Mouse (Mus musculus): ENCODE measurements around the gene Slc52a3. TPM values are rescaled to one million over a fixed set of nuclear protein-coding genes. Genes with fewer than 3 reads are reported as not detected.

Gene Slc52a3
- polyA plus RNA-seq (2014; fragmentation: Nextera tagmentation; extraction: Ambion mirVana), result 2.9 and 3.6 TPM in 2 replicates

- H3K36me3 ChIP-seq (ENCODE audit: control insufficient read depth, insufficient read depth, low read length), result no peaks in the 10 kb centered on the region
- H3K27me3 ChIP-seq (ENCODE audit: control insufficient read depth, insufficient read depth, low read length), result no peaks in the 10 kb centered on the region
- no peak within 1 kb of the TSS for H3K9ac ChIP-seq (replicated peaks; ENCODE audit: low read depth, low read length)
- 8% methylated on average over 35 of the region's 35 CpGs for WGBS
- no peak within 1 kb of the TSS for H3K27ac ChIP-seq (ENCODE audit: low read length)
- H3K4me1 ChIP-seq (ENCODE audit: control insufficient read depth, insufficient read depth, low read length), result no peaks in the 10 kb centered on the region; the same call in 1 of the 2 replicates
- H3K4me2 ChIP-seq (replicated peaks; ENCODE audit: low read depth, low read length), result peak within 1 kb of the TSS; percentile 25; the same call in 1 of the 2 replicates
- peak within 1 kb of the TSS; percentile 4; the same call in 1 of the 2 replicates for H3K4me3 ChIP-seq (ENCODE audit: low read depth, low read length)
- peak; percentile 68; the same call in 1 of the 2 replicates for ATAC-seq (ENCODE audit: insufficient number of reproducible peaks, insufficient read depth, low FRiP score, low read depth)
- H3K9me3 ChIP-seq (ENCODE audit: control insufficient read depth, low read depth, low read length), result no peaks in the 10 kb centered on the region
Measured at GRCm38 (mm10) chr2:151996229-151997189, at the start of gene Slc52a3. Slc52a3 (plus strand) TSS chr2:151996511.

GRCm38 (mm10) chr2:151947617-151948016, 48.7 kb upstream of the Slc52a3 start:
- WGBS, result 89% methylated on average over 2 of the region's 2 CpGs
- Histone ChIP-seq H3K36me3 (ENCODE audit: control insufficient read depth, insufficient read depth, low read length) (no peaks in the 10 kb centered on the region), H3K4me3 (ENCODE audit: low read depth, low read length) (no peak overlapping the region), H3K4me1 (ENCODE audit: control insufficient read depth, insufficient read depth, low read length) (no peaks in the 10 kb centered on the region), H3K9me3 (ENCODE audit: control insufficient read depth, low read depth, low read length) (no peaks in the 10 kb centered on the region), H3K27me3 (ENCODE audit: control insufficient read depth, insufficient read depth, low read length) (no peaks in the 10 kb centered on the region), H3K9ac (replicated peaks; ENCODE audit: low read depth, low read length) (no peak overlapping the region), H3K27ac (ENCODE audit: low read length) (no peak overlapping the region), H3K4me2 (replicated peaks; ENCODE audit: low read depth, low read length) (no peak overlapping the region)
- no peak for ATAC-seq (ENCODE audit: insufficient number of reproducible peaks, insufficient read depth, low FRiP score, low read depth)

GRCm38 (mm10) chr2:151948311-151948710, 48.0 kb upstream of the Slc52a3 start:
- H3K27me3 ChIP-seq (ENCODE audit: control insufficient read depth, insufficient read depth, low read length), result no peaks in the 10 kb centered on the region
- H3K4me3 ChIP-seq (ENCODE audit: low read depth, low read length), result no peak overlapping the region
- no peak for ATAC-seq (ENCODE audit: insufficient number of reproducible peaks, insufficient read depth, low FRiP score, low read depth)
- H3K36me3 ChIP-seq (ENCODE audit: control insufficient read depth, insufficient read depth, low read length), result no peaks in the 10 kb centered on the region
- H3K27ac ChIP-seq (ENCODE audit: low read length), result no peak overlapping the region
- no peaks in the 10 kb centered on the region for H3K4me1 ChIP-seq (ENCODE audit: control insufficient read depth, insufficient read depth, low read length)
- no peak overlapping the region for H3K9ac ChIP-seq (replicated peaks; ENCODE audit: low read depth, low read length)
- H3K4me2 ChIP-seq (replicated peaks; ENCODE audit: low read depth, low read length), result no peak overlapping the region
- no peaks in the 10 kb centered on the region for H3K9me3 ChIP-seq (ENCODE audit: control insufficient read depth, low read depth, low read length)
- WGBS, result 82% methylated on average over 7 of the region's 7 CpGs

GRCm38 (mm10) chr2:151949082-151949774, 47.1 kb upstream of the Slc52a3 start:
- Histone ChIP-seq H3K27ac (ENCODE audit: low read length) (no peak overlapping the region), H3K9ac (replicated peaks; ENCODE audit: low read depth, low read length) (no peak overlapping the region), H3K4me3 (ENCODE audit: low read depth, low read length) (no peak overlapping the region), H3K27me3 (ENCODE audit: control insufficient read depth, insufficient read depth, low read length) (no peaks in the 10 kb centered on the region), H3K4me1 (ENCODE audit: control insufficient read depth, insufficient read depth, low read length) (no peaks in the 10 kb centered on the region), H3K4me2 (replicated peaks; ENCODE audit: low read depth, low read length) (no peak overlapping the region), H3K36me3 (ENCODE audit: control insufficient read depth, insufficient read depth, low read length) (no peaks in the 10 kb centered on the region), H3K9me3 (ENCODE audit: control insufficient read depth, low read depth, low read length) (no peaks in the 10 kb centered on the region)
- WGBS, result 75% methylated on average over 2 of the region's 2 CpGs
- no peak for ATAC-seq (ENCODE audit: insufficient number of reproducible peaks, insufficient read depth, low FRiP score, low read depth)

- Histone ChIP-seq H3K9me3 (ENCODE audit: control insufficient read depth, low read depth, low read length) (no peaks in the 10 kb centered on the region), H3K27me3 (ENCODE audit: control insufficient read depth, insufficient read depth, low read length) (no peaks in the 10 kb centered on the region), H3K4me2 (replicated peaks; ENCODE audit: low read depth, low read length) (no peak overlapping the region), H3K36me3 (ENCODE audit: control insufficient read depth, insufficient read depth, low read length) (no peaks in the 10 kb centered on the region), H3K9ac (replicated peaks; ENCODE audit: low read depth, low read length) (no peak overlapping the region), H3K4me3 (ENCODE audit: low read depth, low read length) (no peak overlapping the region), H3K27ac (ENCODE audit: low read length) (no peak overlapping the region), H3K4me1 (ENCODE audit: control insufficient read depth, insufficient read depth, low read length) (no peaks in the 10 kb centered on the region)
- WGBS, result 81% methylated on average over 8 of the region's 8 CpGs
- no peak for ATAC-seq (ENCODE audit: insufficient number of reproducible peaks, insufficient read depth, low FRiP score, low read depth)
Measured at GRCm38 (mm10) chr2:151953665-151954064, 42.6 kb upstream of the Slc52a3 start.

GRCm38 (mm10) chr2:151956500-151957137, 39.7 kb upstream of the Slc52a3 start:
- no peak overlapping the region for H3K9ac ChIP-seq (replicated peaks; ENCODE audit: low read depth, low read length)
- WGBS, result 75% methylated on average over 4 of the region's 4 CpGs
- ATAC-seq (ENCODE audit: insufficient number of reproducible peaks, insufficient read depth, low FRiP score, low read depth), result no peak

GRCm38 (mm10) chr2:151959274-151959673, 37.0 kb upstream of the Slc52a3 start:
- no peaks in the 10 kb centered on the region for H3K36me3 ChIP-seq (ENCODE audit: control insufficient read depth, insufficient read depth, low read length)
- 23% methylated on average over 5 of the region's 5 CpGs for WGBS
- no peak overlapping the region for H3K9ac ChIP-seq (replicated peaks; ENCODE audit: low read depth, low read length)
- H3K4me3 ChIP-seq (ENCODE audit: low read depth, low read length), result no peak overlapping the region
- H3K27me3 ChIP-seq (ENCODE audit: control insufficient read depth, insufficient read depth, low read length), result no peaks in the 10 kb centered on the region
- H3K4me2 ChIP-seq (replicated peaks; ENCODE audit: low read depth, low read length), result no peak overlapping the region
- H3K9me3 ChIP-seq (ENCODE audit: control insufficient read depth, low read depth, low read length), result no peaks in the 10 kb centered on the region
- peaks cover 21% of the 10 kb centered on the region for H3K4me1 ChIP-seq (ENCODE audit: control insufficient read depth, insufficient read depth, low read length)
- H3K27ac ChIP-seq (ENCODE audit: low read length), result no peak overlapping the region
- ATAC-seq (ENCODE audit: insufficient number of reproducible peaks, insufficient read depth, low FRiP score, low read depth), result no peak

More at GRCm38 (mm10) chr2:151956500-151957137, 39.7 kb upstream of the Slc52a3 start:
- Histone ChIP-seq H3K4me2 (replicated peaks; ENCODE audit: low read depth, low read length) (no peak overlapping the region), H3K9me3 (ENCODE audit: control insufficient read depth, low read depth, low read length) (no peaks in the 10 kb centered on the region), H3K27me3 (ENCODE audit: control insufficient read depth, insufficient read depth, low read length) (no peaks in the 10 kb centered on the region), H3K36me3 (ENCODE audit: control insufficient read depth, insufficient read depth, low read length) (no peaks in the 10 kb centered on the region), H3K27ac (ENCODE audit: low read length) (no peak overlapping the region), H3K4me3 (ENCODE audit: low read depth, low read length) (no peak overlapping the region), H3K4me1 (ENCODE audit: control insufficient read depth, insufficient read depth, low read length) (peaks cover 4% of the 10 kb centered on the region; the same call in 1 of the 2 replicates)
